Mouse (Mus musculus) left cerebral cortex, postnatal 10 days (tissue): ENCODE results near the gene Trat1. TPM values are rescaled to one million over a fixed set of nuclear protein-coding genes. Genes with fewer than 3 reads are reported as not detected.

ENCODE experiments used
- DNase-seq, 2 experiments: peaks; one replicate each; pipeline ENCODE4 v3.0.0; 2021 to 2022; ENCODE audit warnings: low spot score in 2 of 2, mixed read lengths in 1 of 2; ENCODE audit errors: extremely low spot score in 1 of 2
- intact Hi-C: fragments of 180-260 bp; cut with DNase I; formaldehyde crosslinking; loops from one replicate; pipeline ENCODE4 v1.15.1; 2025
- total RNA-seq, 2 experiments: library from RNA; stranded (reverse); gene quantifications; 2 replicates each; pipeline ENCODE4 v1.2.3; 2021

Trat1 gene
- total RNA-seq, 2 experiments from 2014 or later = 0.41 TPM; not detected in 1

- intact Hi-C loops = no loop called here
- no peak for DNase-seq
Observed at GRCm38 (mm10) chr16:48739974-48740373, 31.8 kb downstream of the Trat1 start.

- intact Hi-C loops = no loop called here
- no peak for DNase-seq
Observed at GRCm38 (mm10) chr16:48738429-48738828, 33.4 kb downstream of the Trat1 start.

GRCm38 (mm10) chr16:48736890-48737289 lies 34.9 kb downstream of the Trat1 start:
- intact Hi-C loops = no loop called here

GRCm38 (mm10) chr16:48720259-48720658 lies 51.6 kb downstream of the Trat1 start:
- no peak for DNase-seq
- intact Hi-C loops = no loop called here

More at GRCm38 (mm10) chr16:48736890-48737289, 34.9 kb downstream of the Trat1 start:
- no peak for DNase-seq

GRCm38 (mm10) chr16:48719679-48720078 lies 52.1 kb downstream of the Trat1 start:
- no peak for DNase-seq
- intact Hi-C loops = no loop called here

GRCm38 (mm10) chr16:48716343-48716742 lies 55.5 kb downstream of the Trat1 start:
- intact Hi-C loops = no loop called here
- DNase-seq = no peak

- intact Hi-C loops = no loop called here
- DNase-seq = no peak
Observed at GRCm38 (mm10) chr16:48701896-48702295, 69.9 kb downstream of the Trat1 start.

Other genes starting within 250 kb of the Trat1 start
- not detected for gene Retnlb, start 44.8 kb upstream of the Trat1 start, total RNA-seq
- gene Retnla, start 70.5 kb upstream of the Trat1 start, total RNA-seq = not detected
- gene Retnlg, start 100.6 kb upstream of the Trat1 start, total RNA-seq = not detected
- gene Dzip3, start 222.1 kb upstream of the Trat1 start, total RNA-seq = 10 to 100 TPM; 87.2 to 92.9 TPM
- gene Cip2a, start 222.2 kb upstream of the Trat1 start, total RNA-seq = 1 to 10 TPM; 3.6 to 5.3 TPM